Mouse (Mus musculus) cerebellum, adult (tissue): ENCODE results near the gene Lrrc8a.

Experiments
- ATAC-seq: cut with Nextera tagmentation; 2 replicates; pipeline ENCODE4 v1.9.2; 2017; ENCODE audit warnings: mild to moderate bottlenecking, moderate library complexity, mixed read lengths; ENCODE audit not compliant: insufficient number of reproducible peaks, low FRiP score, low TSS enrichment

Lrrc8a gene

GRCm38 (mm10) chr2:30238906-30239465, 1.5 kb downstream of the Lrrc8a start:
- ATAC-seq = no peak

- no peak for ATAC-seq
Observed at GRCm38 (mm10) chr2:30239777-30240176, 2.3 kb downstream of the Lrrc8a start.

DNA sequence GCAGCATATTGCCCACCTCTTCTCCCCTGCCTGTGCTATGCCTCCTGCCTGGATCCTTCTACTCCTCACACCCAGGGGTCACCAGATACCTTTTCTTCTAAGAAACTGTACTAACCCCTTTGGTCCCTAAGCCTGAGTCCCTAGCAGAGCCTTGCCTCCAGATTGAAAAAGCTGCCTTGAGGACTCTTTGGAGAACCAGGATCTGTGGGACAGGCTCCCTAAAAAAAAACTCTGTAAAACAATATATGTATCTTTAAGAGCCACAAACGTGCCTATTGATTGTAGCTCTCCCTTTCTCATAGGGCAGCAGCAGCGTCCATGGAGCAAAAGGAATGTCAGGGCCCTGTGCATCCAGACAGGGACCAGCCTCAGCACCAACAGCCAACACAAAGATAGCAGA, 2.8 kb downstream of the Lrrc8a start, which contains the start of gene Gm28035:
Gene Gm28035 (plus strand): TSS at position 301 of the 400 bp plus-strand sequence.
- no peak for ATAC-seq

GRCm38 (mm10) chr2:30242509-30242908, 5.0 kb downstream of the Lrrc8a start:
- peak; percentile 50; the same call in 1 of the 2 replicates for ATAC-seq

- no peak for ATAC-seq
Observed at GRCm38 (mm10) chr2:30243391-30243790, 5.9 kb downstream of the Lrrc8a start.

- ATAC-seq = no peak
Observed at GRCm38 (mm10) chr2:30244595-30245178, 7.2 kb downstream of the Lrrc8a start.

GRCm38 (mm10) chr2:30247036-30247435, 9.5 kb downstream of the Lrrc8a start:
- no peak for ATAC-seq

DNA sequence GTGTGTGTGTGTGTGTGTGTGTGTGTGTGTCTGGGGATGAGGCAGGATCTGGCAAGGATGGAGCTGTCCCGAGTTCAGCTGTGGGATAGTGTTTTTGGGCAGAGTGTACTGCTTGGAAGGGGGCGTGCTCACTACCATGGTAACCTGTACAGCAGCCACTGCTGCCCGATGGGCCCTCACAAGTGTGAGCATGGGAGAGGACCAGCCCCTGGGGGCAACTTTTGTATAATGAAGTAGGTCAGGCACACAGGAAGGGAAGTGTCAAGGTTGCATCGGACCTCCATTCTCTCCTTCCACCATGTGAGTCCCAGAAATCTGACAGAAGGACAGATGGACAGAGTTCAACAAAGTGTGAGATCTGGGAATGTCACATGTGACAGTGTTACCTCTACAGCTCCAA, 10.2 kb downstream of the Lrrc8a start:
- ATAC-seq = no peak

GRCm38 (mm10) chr2:30249182-30249581, 11.7 kb downstream of the Lrrc8a start:
- ATAC-seq = no peak

GRCm38 (mm10) chr2:30250166-30251128, 12.9 kb downstream of the Lrrc8a start:
- ATAC-seq = no peak

DNA sequence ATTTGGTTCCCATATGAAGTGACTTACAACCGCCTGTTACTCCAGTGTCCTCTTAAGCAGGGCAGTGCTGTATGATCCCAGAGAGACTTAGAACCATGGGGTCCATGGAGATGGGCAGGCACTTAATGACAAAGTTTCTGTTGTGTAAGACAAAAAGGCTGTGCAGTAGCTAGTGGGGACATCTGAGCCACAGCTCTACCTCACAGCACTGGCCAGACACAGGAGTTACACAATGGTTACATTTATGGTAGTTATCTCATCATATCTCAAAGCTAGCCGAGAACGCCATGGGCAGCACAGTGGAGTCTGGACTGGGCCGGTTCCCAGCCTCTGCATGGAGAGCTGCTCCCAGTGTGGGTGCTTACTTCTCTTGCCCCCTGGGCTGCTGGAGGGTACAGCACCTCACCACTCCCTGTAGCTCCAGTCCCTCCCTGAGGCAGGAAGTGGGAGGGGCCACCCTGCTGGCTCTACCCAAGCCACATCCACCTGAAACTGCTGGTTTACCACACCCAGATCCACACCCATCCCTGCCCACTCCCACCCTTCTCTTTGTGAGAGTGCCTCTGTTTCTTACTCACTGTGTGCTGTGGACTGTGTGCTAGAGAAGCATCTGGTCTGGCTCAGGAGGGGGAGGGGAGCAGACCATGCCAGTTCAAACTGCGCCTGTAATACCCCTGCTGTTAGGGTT, 14.0 kb downstream of the Lrrc8a start:
- no peak for ATAC-seq

GRCm38 (mm10) chr2:30252521-30252920, 15.0 kb downstream of the Lrrc8a start:
- no peak for ATAC-seq

DNA sequence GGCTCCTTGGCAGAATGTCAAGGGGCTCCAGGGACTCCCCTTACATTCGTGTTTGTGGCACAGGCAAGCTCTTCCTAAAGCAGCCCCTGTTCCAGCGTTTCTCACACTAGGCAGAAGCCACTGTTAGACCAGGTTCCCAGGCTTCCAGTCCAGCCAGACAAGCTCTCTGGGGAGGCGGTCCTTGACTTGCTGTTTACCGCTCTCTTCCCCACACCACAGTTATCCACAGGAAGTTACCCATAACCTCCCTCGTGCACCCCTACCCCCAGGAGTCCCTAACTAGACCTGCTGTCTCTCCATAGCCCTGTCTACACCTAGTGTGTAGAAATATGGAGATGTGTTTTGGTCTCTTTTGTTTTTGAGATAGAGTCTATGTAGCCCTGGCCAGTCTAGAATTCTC, 16.3 kb downstream of the Lrrc8a start:
- ATAC-seq = no peak

DNA sequence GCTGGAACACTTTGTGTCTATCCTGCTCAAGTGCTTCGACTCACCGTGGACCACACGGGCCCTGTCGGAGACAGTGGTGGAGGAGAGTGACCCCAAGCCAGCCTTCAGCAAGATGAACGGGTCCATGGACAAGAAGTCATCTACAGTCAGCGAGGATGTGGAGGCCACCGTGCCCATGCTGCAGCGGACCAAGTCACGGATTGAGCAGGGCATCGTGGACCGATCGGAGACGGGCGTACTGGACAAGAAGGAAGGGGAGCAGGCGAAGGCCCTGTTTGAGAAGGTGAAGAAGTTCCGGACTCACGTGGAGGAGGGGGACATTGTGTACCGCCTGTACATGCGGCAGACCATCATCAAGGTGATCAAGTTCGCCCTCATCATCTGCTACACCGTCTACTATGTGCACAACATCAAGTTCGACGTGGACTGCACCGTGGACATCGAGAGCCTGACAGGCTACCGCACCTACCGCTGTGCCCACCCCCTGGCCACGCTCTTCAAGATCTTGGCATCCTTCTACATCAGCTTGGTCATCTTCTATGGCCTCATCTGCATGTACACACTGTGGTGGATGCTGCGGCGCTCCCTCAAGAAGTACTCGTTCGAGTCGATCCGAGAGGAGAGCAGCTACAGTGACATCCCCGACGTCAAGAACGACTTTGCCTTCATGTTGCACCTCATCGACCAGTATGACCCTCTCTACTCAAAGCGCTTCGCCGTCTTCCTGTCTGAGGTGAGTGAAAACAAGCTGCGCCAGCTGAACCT, 18.3 kb downstream of the Lrrc8a start:
- no peak for ATAC-seq

DNA sequence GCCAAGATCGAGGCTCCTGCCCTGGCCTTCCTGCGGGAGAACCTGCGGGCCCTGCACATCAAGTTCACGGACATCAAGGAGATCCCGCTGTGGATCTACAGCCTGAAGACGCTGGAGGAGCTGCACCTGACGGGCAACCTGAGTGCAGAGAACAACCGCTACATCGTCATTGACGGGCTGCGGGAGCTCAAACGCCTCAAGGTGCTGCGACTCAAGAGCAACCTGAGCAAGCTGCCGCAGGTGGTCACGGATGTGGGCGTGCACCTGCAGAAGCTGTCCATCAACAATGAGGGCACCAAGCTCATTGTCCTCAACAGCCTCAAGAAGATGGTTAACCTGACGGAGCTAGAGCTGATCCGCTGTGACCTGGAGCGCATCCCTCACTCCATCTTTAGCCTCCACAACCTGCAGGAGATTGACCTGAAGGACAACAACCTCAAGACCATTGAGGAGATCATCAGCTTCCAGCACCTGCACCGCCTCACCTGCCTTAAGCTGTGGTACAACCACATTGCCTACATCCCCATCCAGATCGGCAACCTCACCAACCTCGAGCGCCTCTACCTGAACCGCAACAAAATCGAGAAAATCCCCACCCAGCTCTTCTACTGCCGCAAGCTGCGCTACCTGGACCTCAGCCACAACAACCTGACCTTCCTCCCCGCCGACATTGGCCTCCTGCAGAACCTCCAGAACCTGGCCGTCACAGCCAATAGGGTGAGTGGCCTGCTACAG, 19.3 kb downstream of the Lrrc8a start:
- ATAC-seq = no peak

DNA sequence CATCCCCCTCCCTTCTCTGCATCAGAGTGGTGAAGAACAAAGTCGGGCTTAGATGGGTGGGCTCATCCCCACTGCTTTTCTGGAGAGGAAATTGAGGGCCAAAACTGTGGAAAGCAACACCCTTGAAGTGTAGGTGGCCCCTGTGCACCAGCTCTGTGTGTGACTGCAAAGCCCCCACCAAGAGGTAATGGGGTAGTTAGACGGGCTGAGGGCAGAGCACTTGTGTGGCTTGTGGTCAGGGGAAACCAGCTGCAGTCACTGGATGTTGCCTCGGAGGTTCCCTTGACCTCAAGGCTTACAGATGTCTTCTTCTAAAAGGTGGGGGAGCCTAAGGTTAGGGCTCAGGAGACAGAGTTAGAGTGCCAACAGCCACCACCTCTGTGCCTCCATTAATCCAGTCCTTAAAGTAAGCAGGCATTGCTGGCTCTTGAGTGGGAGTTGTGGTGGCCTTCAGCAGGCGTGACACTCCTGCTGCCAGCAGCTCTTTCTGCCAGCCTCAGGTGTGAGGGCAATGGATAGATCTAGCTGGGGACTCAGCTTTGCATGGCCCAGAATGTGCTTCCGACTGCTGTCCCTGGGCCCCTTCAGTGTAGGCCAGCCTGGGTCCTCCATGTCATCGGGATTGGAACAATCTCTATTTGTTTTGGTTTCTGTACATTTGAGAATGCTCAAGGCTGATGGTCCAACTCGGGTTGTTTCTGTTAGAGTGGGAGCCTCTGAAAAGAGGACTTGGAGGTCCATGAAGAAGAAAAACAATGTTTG, 20.4 kb downstream of the Lrrc8a start:
- ATAC-seq = no peak

GRCm38 (mm10) chr2:30258600-30258999, 21.1 kb downstream of the Lrrc8a start:
- ATAC-seq = no peak
